Mouse (Mus musculus) limb, embryonic 12.5 days (tissue): ENCODE measurements at regions not wholly inside any gene's neighbourhood (a gene's known extent, or its start where the extent isn't known, plus 50 kb on each side); places are given as distances from the start of the nearest gene placed in this dataset.
A peak's percentile ranks its signal among the peaks of the same experiment; 100 is the strongest.

Source experiments
- ATAC-seq: fragments of 200-750 bp; cut with Nextera tagmentation; 2 replicates; pipeline ENCODE4 v1.8.0; 2017; ENCODE audit warnings: low read depth, moderate TSS enrichment; ENCODE audit not compliant: insufficient number of reproducible peaks, insufficient read depth, low FRiP score, low TSS enrichment
- H3K27ac ChIP-seq: fragments of 300-500 bp; sonication (generic); 2 replicates; pipeline ENCODE4 v1.5.1; 2016; ENCODE audit warnings: mild to moderate bottlenecking, moderate library complexity
- H3K27me3 ChIP-seq: fragments of 300-500 bp; sonication (generic); 2 replicates; pipeline ENCODE4 v1.6.1; 2016; ENCODE audit warnings: mild to moderate bottlenecking, moderate library complexity
- H3K36me3 ChIP-seq: fragments of 300-500 bp; sonication (generic); 2 replicates; pipeline ENCODE4 v1.6.1; 2016; ENCODE audit warnings: mild to moderate bottlenecking, moderate library complexity
- H3K4me1 ChIP-seq: fragments of 300-500 bp; sonication (generic); replicated peaks from 2 replicates; pipeline ENCODE4 v1.6.1; 2016
- H3K4me2 ChIP-seq: fragments of 300-500 bp; sonication (generic); 2 replicates; pipeline ENCODE4 v1.6.1; 2016; ENCODE audit warnings: mild to moderate bottlenecking, moderate library complexity
- H3K4me3 ChIP-seq: fragments of 300-500 bp; sonication (generic); replicated peaks from 2 replicates; pipeline ENCODE4 v1.5.1; 2016; ENCODE audit warnings: mild to moderate bottlenecking
- H3K9ac ChIP-seq: fragments of 300-500 bp; sonication (generic); replicated peaks from 2 replicates; pipeline ENCODE4 v1.6.1; 2016; ENCODE audit warnings: mild to moderate bottlenecking, moderate library complexity
- H3K9me3 ChIP-seq: fragments of 300-500 bp; sonication (generic); 2 replicates; pipeline ENCODE4 v1.6.1; 2016; ENCODE audit warnings: mild to moderate bottlenecking, moderate library complexity
- WGBS: fragments of 180-500 bp; shearing (Covaris S2); methylation state at CpG from one replicate; pipeline ENCODE4 v1.1.7; 2016; 5-methylcytosine and 5-hydroxymethylcytosine counted together

GRCm38 (mm10) chr10:8100489-8100888 is 144.5 kb upstream of the Tab2 start:
- H3K9me3 ChIP-seq: peaks cover 8% of the 10 kb centered on the region; the same call in 1 of the 2 replicates
- peak; percentile 37; the same call in 1 of the 2 replicates for ATAC-seq
- H3K36me3 ChIP-seq: no peaks in the 10 kb centered on the region
- no peak overlapping the region for H3K9ac ChIP-seq
- H3K27me3 ChIP-seq: no peaks in the 10 kb centered on the region
- H3K27ac ChIP-seq: peak overlapping the region; percentile 67; the same call in 1 of the 2 replicates
- H3K4me3 ChIP-seq: no peak overlapping the region
- 0 out of 2 replicates have a peak, but pooled peaks cover 2% of the 10 kb centered on the region for H3K4me1 ChIP-seq
- 49% methylated on average over 6 of the region's 6 CpGs for WGBS
- no peak overlapping the region for H3K4me2 ChIP-seq

- ATAC-seq: no peak
- WGBS: 45% methylated on average over 2 of the region's 2 CpGs
- no peaks in the 10 kb centered on the region for H3K27me3 ChIP-seq
- H3K9ac ChIP-seq: no peak overlapping the region
- H3K4me2 ChIP-seq: no peak overlapping the region
- H3K4me1 ChIP-seq: peaks cover 19% of the 10 kb centered on the region
- H3K36me3 ChIP-seq: no peaks in the 10 kb centered on the region
- H3K9me3 ChIP-seq: peaks cover 3% of the 10 kb centered on the region; the same call in 1 of the 2 replicates
- H3K4me3 ChIP-seq: no peak overlapping the region
- no peak overlapping the region for H3K27ac ChIP-seq
Observed at GRCm38 (mm10) chr10:8095924-8096323, 139.9 kb upstream of the Tab2 start.

GRCm38 (mm10) chr10:8095206-8095605 is 139.2 kb upstream of the Tab2 start:
- WGBS: 86% methylated on average over 3 of the region's 3 CpGs

GRCm38 (mm10) chr10:8091871-8092552 is 136.0 kb upstream of the Tab2 start:
- H3K4me3 ChIP-seq: no peak overlapping the region
- 68% methylated on average over 8 of the region's 8 CpGs for WGBS
- H3K4me2 ChIP-seq: no peak overlapping the region
- no peaks in the 10 kb centered on the region for H3K27me3 ChIP-seq
- H3K4me1 ChIP-seq: peaks cover 17% of the 10 kb centered on the region
- peak overlapping the region; percentile 80 for H3K27ac ChIP-seq
- no peak overlapping the region for H3K9ac ChIP-seq
- H3K9me3 ChIP-seq: no peaks in the 10 kb centered on the region
- H3K36me3 ChIP-seq: no peaks in the 10 kb centered on the region
- ATAC-seq: no peak

More at GRCm38 (mm10) chr10:8095206-8095605, 139.2 kb upstream of the Tab2 start:
- no peaks in the 10 kb centered on the region for H3K36me3 ChIP-seq
- H3K4me2 ChIP-seq: no peak overlapping the region
- H3K9ac ChIP-seq: no peak overlapping the region
- H3K27me3 ChIP-seq: no peaks in the 10 kb centered on the region
- H3K4me3 ChIP-seq: no peak overlapping the region
- H3K9me3 ChIP-seq: peaks cover 3% of the 10 kb centered on the region; the same call in 1 of the 2 replicates
- ATAC-seq: no peak
- H3K4me1 ChIP-seq: peaks cover 17% of the 10 kb centered on the region
- no peak overlapping the region for H3K27ac ChIP-seq

- Histone ChIP-seq H3K4me1 (peaks cover 17% of the 10 kb centered on the region), H3K36me3 (no peaks in the 10 kb centered on the region), H3K4me3 (no peak overlapping the region), H3K27ac (no peak overlapping the region), H3K4me2 (no peak overlapping the region), H3K9ac (no peak overlapping the region), H3K9me3 (no peaks in the 10 kb centered on the region), H3K27me3 (no peaks in the 10 kb centered on the region)
- WGBS: 82% methylated on average over 9 of the region's 9 CpGs
- no peak for ATAC-seq
Observed at GRCm38 (mm10) chr10:8089296-8089695, 133.3 kb upstream of the Tab2 start.

GRCm38 (mm10) chr10:8088737-8089136 is 132.7 kb upstream of the Tab2 start:
- WGBS: 85% methylated on average over 3 of the region's 3 CpGs
- no peak overlapping the region for H3K9ac ChIP-seq
- no peaks in the 10 kb centered on the region for H3K36me3 ChIP-seq
- H3K9me3 ChIP-seq: no peaks in the 10 kb centered on the region
- H3K4me1 ChIP-seq: peaks cover 17% of the 10 kb centered on the region
- no peak overlapping the region for H3K4me3 ChIP-seq
- no peak overlapping the region for H3K4me2 ChIP-seq
- H3K27me3 ChIP-seq: no peaks in the 10 kb centered on the region
- ATAC-seq: no peak
- no peak overlapping the region for H3K27ac ChIP-seq

- Histone ChIP-seq H3K4me1 (peaks cover 17% of the 10 kb centered on the region), H3K27me3 (no peaks in the 10 kb centered on the region), H3K4me3 (no peak overlapping the region), H3K9ac (no peak overlapping the region), H3K4me2 (no peak overlapping the region), H3K9me3 (no peaks in the 10 kb centered on the region), H3K36me3 (no peaks in the 10 kb centered on the region), H3K27ac (no peak overlapping the region)
- no peak for ATAC-seq
- WGBS: 89% methylated on average over 3 of the region's 3 CpGs
Observed at GRCm38 (mm10) chr10:8088321-8088720, 132.3 kb upstream of the Tab2 start.

GRCm38 (mm10) chr10:8087106-8087505 is 131.1 kb upstream of the Tab2 start:
- H3K9me3 ChIP-seq: no peaks in the 10 kb centered on the region
- 43% methylated on average over 2 of the region's 2 CpGs for WGBS
- no peaks in the 10 kb centered on the region for H3K27me3 ChIP-seq
- no peaks in the 10 kb centered on the region for H3K36me3 ChIP-seq
- H3K4me2 ChIP-seq: no peak overlapping the region
- no peak for ATAC-seq
- H3K9ac ChIP-seq: no peak overlapping the region
- H3K4me1 ChIP-seq: peaks cover 11% of the 10 kb centered on the region
- H3K4me3 ChIP-seq: no peak overlapping the region
- peak overlapping the region; percentile 45; the same call in 1 of the 2 replicates for H3K27ac ChIP-seq

GRCm38 (mm10) chr10:8086442-8086841 is 130.4 kb upstream of the Tab2 start:
- Histone ChIP-seq H3K27ac (0 out of 2 replicates have a peak overlapping the region, but pooled peaks have one; percentile 35), H3K9me3 (no peaks in the 10 kb centered on the region), H3K4me3 (no peak overlapping the region), H3K36me3 (no peaks in the 10 kb centered on the region), H3K27me3 (no peaks in the 10 kb centered on the region), H3K4me1 (peaks cover 5% of the 10 kb centered on the region), H3K4me2 (no peak overlapping the region), H3K9ac (no peak overlapping the region)
- no peak for ATAC-seq
- 78% methylated on average over 4 of the region's 4 CpGs for WGBS

- Histone ChIP-seq H3K9me3 (no peaks in the 10 kb centered on the region), H3K9ac (no peak overlapping the region), H3K4me1 (no peaks in the 10 kb centered on the region), H3K4me3 (no peak overlapping the region), H3K27ac (no peak overlapping the region), H3K27me3 (no peaks in the 10 kb centered on the region), H3K36me3 (no peaks in the 10 kb centered on the region), H3K4me2 (no peak overlapping the region)
- no peak for ATAC-seq
- WGBS: 68% methylated on average over 8 of the region's 8 CpGs
Observed at GRCm38 (mm10) chr10:8077904-8078811, 122.1 kb upstream of the Tab2 start.

- Histone ChIP-seq H3K36me3 (no peaks in the 10 kb centered on the region), H3K4me1 (0 out of 2 replicates have a peak, but pooled peaks cover 5% of the 10 kb centered on the region), H3K4me3 (no peak overlapping the region), H3K27me3 (no peaks in the 10 kb centered on the region), H3K27ac (no peak overlapping the region), H3K9ac (no peak overlapping the region), H3K4me2 (no peak overlapping the region), H3K9me3 (no peaks in the 10 kb centered on the region)
- WGBS: 100% methylated on average over 1 of the region's 1 CpGs
- ATAC-seq: no peak
Observed at GRCm38 (mm10) chr10:8072463-8072862, 116.4 kb upstream of the Tab2 start.
